Mouse (Mus musculus) spleen, adult 18-20 months (tissue): Measurements from ENCODE around the gene Alcam.

ENCODE experiments used
- DNase-seq, 2 experiments: peaks; one replicate each; pipeline ENCODE4 v3.0.0; 2022; ENCODE audit warnings: mixed read lengths in 2 of 2

Alcam gene

DNA sequence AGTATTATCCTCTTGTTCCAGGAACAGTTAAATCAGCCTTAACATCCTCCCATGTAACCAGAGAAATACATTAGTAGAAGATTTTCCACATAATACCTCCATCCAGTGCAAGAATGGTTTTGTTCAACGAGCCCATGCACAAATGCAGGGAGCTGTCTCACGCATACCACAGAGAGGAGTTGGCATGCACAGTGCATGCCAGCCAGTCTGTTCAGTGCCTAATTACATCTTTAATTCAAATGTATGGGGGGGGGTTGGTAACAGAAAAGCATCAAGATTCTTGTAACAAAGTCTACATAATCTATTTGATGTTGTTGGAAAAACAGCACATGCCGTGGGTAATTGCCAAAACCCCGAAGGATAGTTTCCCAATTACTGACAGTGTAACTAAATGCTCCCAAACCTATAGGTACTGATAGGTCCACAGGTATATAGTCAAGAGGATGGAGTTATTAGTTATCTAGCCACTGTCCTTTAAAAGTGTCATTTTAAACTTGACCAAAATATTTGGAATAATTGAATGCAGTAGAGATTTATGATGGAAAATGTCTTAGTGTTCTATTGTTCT, 89.8 kb downstream of the Alcam start:
- no peak for DNase-seq

DNA sequence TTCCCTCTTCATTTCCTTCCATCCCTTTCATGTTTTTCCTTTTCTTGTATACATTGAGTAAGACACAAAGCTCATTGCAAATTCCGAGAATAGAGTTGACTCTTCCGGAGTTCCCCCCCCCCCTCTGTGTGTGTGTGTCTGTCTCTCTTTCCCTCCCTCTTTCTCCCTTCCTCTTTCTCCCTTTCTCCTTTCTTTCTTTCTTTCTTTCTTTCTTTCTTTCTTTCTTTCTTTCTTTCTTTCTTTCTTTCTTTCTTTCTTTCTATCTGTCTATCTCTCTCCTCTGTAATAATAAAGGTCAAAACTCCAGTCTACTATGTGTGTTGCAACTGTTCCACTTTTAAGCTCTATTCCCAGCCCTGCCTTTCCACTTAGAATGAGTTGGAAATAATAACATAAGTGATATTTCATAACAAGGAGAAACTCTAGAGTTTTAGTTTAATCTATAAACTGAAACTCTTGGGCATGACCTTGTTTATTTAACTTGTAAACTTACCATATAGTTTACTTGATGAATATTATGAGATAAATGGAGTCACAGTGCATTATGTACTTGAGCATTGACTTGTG, 110.3 kb downstream of the Alcam start:
- no peak for DNase-seq

DNA sequence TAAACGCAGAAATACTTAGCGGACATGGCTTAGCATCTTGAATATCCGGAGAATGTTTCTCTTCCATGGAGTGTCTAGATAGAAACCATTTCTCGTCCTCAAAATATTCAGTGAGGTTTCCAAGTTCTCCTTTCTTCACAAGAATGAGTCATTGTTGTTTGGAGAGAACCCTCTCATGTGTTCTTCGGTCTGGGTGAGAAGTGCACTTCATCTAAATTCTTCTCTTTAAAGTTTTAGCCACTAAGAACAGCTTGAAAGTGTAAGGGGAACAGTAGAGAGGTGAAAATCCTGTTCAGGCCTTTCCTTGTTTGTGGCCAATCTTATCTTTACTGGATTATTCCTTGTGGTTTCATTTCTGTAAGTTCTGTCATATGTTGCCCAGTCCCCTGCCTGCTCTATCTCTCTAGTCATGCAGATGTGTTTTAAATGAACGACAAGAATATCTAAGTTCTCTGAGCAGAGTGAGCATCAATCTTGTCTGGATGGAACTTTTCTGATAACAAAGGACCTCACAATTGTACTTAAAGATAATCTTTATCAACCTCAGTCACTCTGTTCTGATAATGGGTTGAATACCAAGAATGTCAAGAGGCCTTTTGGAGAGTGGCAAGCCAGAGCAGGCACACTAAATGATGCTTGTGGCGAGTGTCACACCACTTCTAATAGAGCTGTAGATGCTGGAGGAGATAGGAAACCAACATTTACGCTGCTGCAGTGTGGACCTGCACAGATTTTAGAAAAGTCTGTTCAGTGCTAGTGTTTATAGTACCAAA, 111.0 kb downstream of the Alcam start:
- DNase-seq: no peak

DNA sequence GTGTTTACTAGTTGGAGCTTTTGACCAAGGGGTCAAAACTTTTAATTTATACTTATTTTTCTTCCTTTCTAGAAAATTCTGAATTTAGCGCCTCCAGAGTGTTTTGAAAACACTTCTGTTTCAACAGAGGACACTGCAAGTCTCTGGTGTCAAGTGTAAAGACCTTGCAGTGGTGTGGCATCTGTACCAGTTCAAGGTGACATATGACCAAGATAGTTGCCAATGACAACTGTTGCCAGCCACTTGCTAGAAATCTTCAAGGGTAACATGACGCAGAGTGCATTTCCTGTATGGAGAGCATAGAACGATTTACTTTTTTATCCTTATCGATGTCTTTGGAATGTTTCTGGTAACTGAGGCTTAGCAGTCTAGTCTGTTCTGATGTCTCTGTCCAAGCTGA, 119.8 kb downstream of the Alcam start:
- DNase-seq: no peak

DNA sequence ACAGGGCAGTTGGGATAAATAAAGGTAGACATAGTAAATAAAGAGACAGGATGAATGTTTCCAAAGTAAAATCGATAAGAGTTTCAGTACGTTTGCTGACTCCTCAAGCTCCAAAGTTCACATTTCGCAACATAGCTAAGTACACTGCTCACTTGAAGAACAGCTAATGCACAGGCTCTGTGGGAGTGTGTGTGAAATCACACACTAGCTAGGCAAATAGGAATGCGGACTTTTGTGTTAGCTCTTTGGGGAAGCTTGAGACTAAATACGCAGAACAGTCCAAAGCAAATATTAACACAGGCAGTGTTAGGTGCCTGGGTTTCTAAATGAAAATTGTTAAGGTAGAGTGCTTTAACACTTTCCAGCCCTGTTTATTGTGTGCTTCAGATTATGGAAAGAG, 120.2 kb downstream of the Alcam start:
- DNase-seq: no peak

DNA sequence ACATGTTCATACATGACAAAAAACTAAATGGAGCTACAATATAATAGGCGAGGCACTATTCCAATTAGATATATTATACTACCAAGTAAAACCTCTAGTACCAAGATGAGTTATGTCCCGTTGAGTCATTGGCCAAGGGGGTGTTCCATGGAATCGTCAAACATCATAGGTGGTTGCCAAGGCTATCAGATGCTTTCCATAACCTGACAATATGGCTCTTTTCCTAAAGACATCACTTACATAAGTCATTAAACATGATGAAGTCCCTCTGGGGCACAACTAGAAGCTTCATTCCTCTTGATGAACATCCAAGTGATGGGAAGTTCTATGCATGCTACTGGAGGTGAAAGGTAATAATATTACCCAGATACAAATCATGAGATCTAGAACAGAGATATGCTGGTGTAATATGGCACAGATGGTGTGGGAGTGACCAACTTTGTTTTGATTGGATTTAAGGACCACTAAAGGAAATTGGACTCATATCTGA, 122.5 kb downstream of the Alcam start:
- no peak for DNase-seq

DNA sequence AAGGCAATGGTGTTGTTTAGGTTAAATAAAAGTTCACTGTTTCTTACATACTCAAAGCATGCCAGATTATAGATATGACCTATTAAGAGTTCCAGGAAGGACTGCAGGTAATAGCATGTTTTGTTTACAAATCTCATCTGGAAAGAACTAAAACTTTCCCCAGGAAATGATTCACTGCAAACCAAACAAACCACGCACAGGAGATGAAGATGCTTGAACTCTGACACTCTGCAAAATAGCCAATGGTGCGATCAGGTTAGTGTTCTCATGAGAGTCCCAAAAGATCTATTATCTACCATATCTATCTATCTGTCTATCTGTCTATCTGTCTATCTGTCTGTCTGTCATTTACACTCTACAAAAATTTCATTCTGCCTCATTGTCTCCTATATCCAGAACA, 124.5 kb downstream of the Alcam start:
- DNase-seq: no peak

DNA sequence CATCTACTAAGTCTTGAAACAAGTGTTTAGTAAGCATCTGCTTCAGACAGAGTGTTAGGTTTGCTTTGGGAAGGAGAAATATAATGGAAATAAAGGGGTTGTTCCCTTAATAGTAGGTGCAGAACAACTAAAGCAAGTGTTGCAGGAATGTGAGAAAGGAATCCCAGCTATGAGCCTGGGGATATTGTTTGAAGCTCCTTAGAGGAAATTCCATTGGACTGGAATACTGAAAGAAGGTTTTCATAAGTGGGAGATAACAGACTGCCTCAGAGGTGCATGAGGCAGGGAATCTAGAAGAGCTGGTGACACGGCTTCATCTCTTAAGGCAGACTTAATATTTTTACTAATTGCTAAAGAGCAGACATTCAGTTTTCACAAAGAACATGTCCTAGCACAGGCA, 134.6 kb downstream of the Alcam start:
- DNase-seq: no peak

DNA sequence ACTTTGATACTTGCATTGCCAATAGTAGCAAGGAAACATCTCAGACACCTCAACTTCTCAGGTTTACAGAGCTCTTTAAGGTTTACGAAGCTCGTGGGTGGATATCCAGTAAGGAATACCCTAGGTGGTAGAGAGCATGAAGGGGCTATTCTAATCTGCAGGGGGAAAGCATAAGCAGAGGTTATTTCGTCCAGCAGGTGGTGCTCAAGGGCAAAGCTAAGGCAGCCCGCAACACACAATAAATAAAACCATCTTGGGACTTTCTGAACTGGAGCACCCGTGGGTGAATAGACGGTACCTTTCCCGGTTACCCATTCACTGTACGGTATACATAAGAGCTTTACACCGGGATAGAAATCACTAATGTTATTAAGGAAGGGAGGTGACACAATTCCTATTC, 142.8 kb downstream of the Alcam start:
- peak; percentile 20 to 77 for DNase-seq

DNA sequence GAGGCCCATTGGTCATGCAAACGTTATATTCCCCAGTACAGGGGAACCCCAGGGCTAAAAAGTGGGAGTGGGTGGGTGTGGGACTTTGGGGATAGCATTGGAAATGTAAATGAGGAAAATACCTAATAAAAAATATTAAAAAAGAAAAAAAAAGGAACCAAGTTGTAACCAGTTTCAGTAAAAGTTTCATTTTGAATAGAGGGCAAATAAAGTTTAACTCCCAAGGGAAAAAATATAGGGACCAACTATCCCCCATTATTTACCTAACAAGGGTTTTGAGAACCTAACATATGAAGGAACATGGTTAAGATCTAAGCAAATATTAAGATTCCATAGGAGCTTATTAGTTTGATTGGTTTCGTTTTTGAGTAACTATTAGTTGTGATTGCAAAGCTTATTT, 146.9 kb downstream of the Alcam start:
- DNase-seq: no peak

DNA sequence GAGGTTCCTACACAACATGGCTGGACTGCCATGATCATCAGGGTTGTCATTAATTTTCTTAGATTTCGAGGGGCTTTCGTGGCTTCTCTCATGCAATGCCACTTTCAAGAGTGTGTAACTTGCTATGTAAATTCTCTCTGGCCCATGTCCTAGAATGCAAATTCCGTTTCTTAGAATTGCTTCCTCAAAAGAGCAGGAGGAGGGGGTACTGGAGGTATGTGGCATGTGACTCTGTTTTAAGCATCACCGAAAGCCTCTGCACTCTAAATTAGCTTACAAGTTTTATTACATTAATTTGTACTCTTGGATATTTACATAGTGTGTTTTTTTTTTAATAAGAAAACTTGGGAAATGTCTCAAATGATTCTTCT, 150.4 kb downstream of the Alcam start:
- DNase-seq: no peak

DNA sequence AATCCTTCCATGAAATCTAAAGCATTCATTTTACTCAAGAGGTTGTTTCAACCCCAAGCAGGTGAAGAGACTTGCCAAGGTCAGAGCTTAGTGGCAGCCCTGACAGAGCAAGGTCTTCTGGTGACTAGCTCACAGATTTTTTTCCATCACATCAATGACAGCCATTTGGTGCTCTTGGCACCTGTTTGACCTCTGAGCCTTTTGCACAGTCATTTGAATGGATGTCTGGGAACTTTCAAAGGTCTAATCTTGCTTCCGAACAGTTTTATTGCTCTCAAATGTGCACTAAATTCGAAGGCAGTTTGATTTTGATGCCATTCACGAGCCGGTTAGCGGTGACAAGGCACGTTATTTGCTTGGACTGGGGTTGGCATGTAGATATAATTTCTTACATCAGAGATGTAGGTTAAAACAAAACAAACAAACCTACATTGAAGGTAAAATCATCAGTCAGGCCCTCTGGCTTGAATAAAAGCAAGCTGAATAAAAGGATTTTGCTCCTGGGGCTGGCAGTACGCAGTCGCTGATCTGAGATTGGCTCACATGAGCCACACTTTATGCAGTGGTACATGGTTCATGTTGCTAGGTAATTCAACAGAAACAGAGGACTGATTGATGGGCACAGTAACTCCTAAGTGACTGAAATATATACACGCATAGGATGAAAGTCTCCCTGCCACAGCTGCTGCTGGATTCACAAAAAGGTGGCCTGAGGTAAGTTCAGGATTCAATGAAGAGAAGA, 150.9 kb downstream of the Alcam start:
- no peak for DNase-seq

DNA sequence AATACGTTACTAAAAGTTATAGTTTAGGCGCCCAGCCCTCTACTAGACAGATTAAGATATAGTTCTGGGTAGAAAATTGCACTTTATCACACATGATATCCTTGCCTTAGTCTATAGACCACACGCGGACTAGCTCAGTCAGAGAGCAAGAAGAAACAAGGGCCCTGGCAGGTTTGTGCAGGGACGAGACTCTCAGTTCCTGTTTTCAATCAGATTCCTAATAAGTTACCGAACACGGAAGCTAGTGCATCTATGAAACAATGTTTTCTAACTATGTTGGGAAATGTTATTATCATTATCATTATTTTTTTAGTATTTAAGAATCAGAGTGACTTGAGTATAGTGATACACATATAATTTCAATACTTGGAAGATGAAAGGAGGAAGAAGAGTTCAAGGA, 152.1 kb downstream of the Alcam start:
- no peak for DNase-seq

DNA sequence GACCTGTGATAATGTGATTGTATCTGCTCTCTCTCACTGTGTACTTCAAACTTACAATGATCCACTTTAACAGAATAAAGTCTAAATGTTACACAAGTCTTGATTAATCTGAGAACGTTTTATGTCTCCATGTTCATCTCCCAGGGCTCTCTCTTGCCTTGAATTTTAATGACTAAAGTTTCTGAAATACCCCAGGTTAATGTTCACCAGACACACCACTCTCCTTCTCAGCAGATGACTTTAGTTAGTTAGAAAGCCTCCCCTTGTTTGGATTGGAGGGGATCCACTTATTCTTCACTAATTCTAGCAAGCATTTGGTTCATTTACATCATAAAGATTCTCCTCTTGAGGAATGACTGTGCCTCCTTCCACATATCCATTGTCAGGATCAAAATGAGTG, 157.5 kb downstream of the Alcam start:
- no peak for DNase-seq

DNA sequence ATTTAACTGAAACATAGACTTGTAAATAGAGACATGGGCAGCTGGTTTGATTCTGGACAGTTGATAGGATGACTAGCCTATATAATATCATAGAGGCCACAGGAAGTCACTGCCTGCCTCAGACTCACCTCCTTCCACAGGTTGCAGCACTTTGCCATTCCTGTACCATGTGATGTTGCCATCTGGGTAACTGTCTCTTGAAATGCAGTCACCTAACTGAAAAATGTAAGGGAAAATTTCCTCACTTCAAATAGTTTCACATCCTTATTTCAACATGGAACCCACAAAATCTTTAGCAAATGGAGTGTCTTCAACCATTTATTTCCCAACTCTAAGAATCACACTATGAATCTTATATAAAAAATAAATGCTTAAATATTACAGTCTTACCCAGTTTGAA, 158.3 kb downstream of the Alcam start:
- no peak for DNase-seq

DNA sequence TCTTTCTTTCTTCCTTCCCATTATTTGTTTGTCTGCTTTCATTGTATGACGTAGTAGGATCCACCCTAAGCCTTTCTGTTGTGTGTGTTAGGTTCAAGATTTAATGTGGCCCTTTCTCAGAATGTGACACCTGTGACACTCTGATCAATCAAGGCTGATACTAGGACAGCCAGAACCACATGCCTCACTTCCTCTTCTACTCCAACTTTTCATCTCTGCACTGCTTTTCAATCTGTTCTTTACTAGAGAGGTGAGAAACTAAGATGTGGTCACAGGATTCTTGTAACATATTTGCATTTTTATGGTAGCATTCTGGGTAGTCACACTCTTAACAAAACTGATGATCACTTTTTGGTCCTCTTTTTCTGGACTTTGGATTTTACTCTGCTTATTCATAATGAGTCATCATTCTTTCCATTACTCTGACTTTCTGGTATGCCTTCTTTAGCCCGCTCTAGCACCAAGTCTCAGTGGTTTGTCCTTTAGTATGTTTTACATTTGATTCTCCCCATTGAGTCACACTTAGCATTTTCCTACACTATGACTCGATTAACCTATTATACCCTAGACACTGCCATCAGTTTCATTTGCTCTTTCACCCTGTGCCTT, 161.3 kb downstream of the Alcam start:
- no peak for DNase-seq

DNA sequence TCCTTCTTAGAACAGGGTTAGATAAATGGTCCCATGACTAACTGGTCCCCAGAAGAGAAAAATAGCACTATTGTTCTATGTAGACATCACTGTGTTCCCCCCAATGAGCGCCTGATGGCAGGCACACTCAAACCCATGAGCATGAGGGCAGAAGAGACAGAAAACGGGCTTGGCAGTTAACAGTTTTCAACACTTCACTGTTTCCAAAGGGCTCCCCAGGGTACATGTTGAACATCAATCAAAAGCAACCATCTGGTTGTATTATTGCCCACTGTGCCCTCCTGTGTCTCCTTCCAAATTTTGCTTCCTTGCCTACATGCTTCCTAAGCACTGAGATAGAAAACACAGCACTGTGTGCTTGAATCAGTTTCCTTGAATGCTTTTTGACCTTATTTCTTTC, 173.7 kb downstream of the Alcam start:
- DNase-seq: no peak

DNA sequence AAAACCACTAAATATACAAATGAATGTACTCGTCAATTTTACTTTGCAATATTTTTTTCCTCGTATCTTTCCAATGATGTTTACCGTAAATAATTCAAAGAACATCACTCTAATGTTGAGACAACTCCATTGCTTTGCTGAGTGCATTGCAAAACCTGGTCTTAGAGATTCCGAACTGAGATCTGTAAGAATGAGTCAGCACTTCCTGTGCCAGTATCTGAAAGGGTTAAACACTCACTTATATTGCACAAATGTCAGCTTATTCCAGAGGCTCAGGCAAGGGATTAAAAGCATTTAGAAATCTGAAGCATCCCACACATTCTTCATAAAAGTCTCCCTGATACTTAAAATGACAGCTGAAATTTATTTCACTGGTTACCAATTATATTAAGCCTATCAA, 188.8 kb downstream of the Alcam start:
- no peak for DNase-seq

DNA sequence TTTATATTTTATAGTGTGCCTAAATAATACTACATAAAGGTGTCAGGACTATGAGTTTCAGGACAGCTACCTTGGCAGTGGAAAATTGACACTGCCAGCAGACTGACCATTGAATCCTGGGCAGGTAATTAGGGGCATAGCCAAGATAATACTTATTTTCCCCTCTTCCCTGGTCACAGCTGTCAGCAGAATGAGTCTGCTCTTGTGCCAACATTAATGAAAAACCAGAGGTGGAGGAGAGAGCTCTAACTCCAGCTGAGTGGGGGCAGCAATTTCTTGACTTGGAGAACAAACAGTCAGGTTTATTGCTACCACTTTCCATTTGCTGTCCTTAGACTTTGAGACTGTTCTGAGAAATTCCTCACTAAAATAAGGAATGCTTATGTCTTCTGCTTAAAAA, 190.1 kb downstream of the Alcam start:
- DNase-seq: no peak

DNA sequence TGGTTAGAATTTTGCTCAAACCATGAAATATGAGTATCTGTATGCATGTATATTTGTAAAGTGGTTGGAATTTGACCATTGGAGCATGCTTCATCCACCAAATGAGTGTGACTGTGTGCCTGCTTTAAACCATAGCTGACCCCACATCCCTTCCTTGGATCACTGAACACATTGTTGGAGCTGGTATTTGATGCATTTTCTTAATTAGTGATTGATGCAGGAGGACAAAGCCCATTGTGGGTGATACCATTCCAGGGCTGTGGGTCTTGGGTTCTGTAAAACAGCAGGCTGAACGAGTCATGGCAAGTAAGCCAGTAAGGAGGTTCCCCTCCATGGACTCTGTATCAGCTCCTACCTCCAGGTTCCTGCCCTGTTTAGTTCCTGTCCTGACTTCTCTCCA, 191.3 kb downstream of the Alcam start:
- DNase-seq: no peak

DNA sequence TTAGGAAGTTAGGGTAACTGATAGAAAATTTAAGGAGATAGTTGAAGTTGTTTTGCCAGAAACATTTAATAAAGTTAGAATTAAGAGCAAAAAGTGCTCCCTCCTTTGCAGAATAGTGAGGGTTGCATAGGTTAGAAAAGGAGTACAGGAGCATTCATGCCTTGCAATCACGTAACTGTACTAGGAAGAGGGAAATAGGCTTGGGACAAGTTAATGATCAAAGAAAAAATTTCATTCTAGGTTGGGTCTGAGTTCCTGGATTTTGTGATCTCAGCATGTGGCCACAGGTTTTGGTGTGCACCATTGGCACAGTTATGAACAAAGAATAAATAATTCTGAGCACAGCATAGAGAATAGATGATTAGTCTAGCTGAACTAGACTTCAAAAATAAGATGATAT, 192.1 kb downstream of the Alcam start:
- DNase-seq: no peak

DNA sequence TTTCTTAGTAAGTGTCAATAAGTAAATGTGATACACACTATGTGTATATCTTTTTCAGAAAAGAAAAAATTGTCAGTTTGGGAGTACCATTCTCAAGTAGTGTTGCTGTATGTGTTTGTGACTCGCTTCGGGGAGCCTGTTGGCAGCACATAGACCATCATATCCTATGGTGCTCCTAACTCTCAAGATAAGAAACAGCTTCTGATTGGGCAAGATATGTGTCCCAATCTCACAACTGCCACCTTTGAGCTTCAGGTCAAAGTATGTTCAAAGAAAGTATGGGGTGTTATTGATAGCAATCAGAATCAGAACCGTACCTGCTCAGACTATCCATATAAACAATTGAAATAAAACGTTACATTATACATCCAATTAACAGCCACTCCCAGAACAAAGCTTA, 202.9 kb downstream of the Alcam start:
- DNase-seq: no peak

DNA sequence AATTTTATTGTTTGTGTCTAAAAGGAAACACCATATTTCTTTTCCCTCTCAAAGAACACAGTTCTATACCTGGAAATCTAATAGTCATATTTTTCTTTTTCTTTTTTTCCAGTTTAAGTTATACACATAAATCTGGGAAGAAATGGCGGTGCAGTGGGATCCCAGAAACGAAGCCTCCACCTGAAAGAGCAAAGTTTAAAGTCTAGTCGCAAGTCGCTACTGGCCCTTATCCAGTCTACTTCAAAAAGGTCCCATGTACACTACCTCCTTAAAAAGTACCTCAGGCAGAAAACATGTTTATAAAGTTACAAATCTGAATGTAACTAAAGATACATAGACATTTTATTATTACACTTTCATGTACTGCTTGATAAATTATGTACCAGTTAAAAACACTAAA, 203.7 kb downstream of the Alcam start:
- DNase-seq: no peak
